Mouse (Mus musculus): ENCODE results near the gene Msn. TPM values are rescaled to one million over a fixed set of nuclear protein-coding genes. Genes with fewer than 3 reads are reported as not detected.
"Not testable (repeated sequence)": the region's sequence is repeated elsewhere in the genome, so short reads cannot be mapped to it uniquely, and the experiment has no call there.

Gene Msn
- polyA plus RNA-seq, 1 experiment: 43.5 TPM

GRCm38 (mm10) chrX:96148217-96148616 lies 52.4 kb downstream of the Msn start:
- TF ChIP-seq POLR2A (IDR thresholded peaks at IDR 0.05; ENCODE audit: borderline replicate concordance, extremely low read depth, insufficient read depth, insufficient read length, poor library complexity, severe bottlenecking) (no peak), CTCF (IDR thresholded peaks at IDR 0.05; ENCODE audit: borderline replicate concordance, extremely low read depth, insufficient read depth, insufficient read length) (no peak)
- no peak for DNase-seq (ENCODE audit: low read depth)

- TF ChIP-seq CTCF (IDR thresholded peaks at IDR 0.05; ENCODE audit: borderline replicate concordance, extremely low read depth, insufficient read depth, insufficient read length) (no peak), POLR2A (IDR thresholded peaks at IDR 0.05; ENCODE audit: borderline replicate concordance, extremely low read depth, insufficient read depth, insufficient read length, poor library complexity, severe bottlenecking) (no peak)
- peak; percentile 10 for DNase-seq (ENCODE audit: low read depth)
Measured at GRCm38 (mm10) chrX:96153362-96153761, 57.5 kb downstream of the Msn start.

DNA sequence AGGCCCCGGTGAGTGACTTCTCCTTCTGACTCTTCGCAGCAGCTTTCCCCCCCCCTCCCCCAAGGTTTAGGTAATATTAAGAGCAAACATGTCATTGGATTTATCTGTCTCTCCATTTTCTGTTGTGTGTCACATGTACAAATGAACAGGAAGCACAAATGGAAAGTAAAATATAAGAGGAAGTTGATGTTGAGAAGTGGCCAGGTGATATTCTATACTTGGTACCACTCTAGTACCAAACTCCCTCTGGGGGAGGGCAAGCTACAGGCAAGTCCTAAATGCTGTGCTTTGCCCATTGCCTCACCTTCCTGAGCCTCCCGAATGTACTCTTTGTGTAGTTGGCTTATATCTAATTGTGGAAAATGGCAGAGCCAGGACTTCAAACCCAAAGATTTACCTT lies 62.1 kb downstream of the Msn start:
- TF ChIP-seq CTCF (IDR thresholded peaks at IDR 0.05; ENCODE audit: borderline replicate concordance, extremely low read depth, insufficient read depth, insufficient read length) (no peak), POLR2A (IDR thresholded peaks at IDR 0.05; ENCODE audit: borderline replicate concordance, extremely low read depth, insufficient read depth, insufficient read length, poor library complexity, severe bottlenecking) (no peak)
- no peak for DNase-seq (ENCODE audit: low read depth)

DNA sequence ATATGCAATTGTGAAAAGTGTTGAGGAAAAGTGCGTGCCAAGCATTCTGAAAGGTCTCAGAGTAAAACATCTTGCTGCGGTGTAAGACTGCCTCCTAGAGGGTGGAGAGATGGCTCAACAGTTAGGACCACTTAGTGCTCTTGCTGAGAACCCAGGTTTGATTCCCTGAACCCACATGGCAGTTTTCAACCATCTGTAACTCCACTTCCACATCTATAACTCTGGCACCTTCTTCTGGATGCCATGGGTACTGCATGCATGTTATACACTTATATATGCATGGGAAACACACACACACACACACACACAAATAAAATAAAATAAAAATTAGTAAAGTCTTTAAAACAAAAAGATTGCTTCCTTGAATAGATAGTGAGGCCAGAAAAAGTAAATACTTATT lies 66.7 kb downstream of the Msn start:
- TF ChIP-seq POLR2A (IDR thresholded peaks at IDR 0.05; ENCODE audit: borderline replicate concordance, extremely low read depth, insufficient read depth, insufficient read length, poor library complexity, severe bottlenecking) (no peak), CTCF (IDR thresholded peaks at IDR 0.05; ENCODE audit: borderline replicate concordance, extremely low read depth, insufficient read depth, insufficient read length) (no peak)
- peak; percentile 25 for DNase-seq (ENCODE audit: low read depth)

- TF ChIP-seq CTCF (IDR thresholded peaks at IDR 0.05; ENCODE audit: borderline replicate concordance, extremely low read depth, insufficient read depth, insufficient read length): no peak
- TF ChIP-seq POLR2A (IDR thresholded peaks at IDR 0.05; ENCODE audit: borderline replicate concordance, extremely low read depth, insufficient read depth, insufficient read length, poor library complexity, severe bottlenecking): no peak
- peak; percentile 75 for DNase-seq (ENCODE audit: low read depth)
Measured at GRCm38 (mm10) chrX:96171645-96172388, 76.0 kb downstream of the Msn start.

GRCm38 (mm10) chrX:96178437-96178836 lies 82.6 kb downstream of the Msn start:
- DNase-seq (ENCODE audit: low read depth): peak; percentile 73
- peak; percentile 66; the same call in 1 of the 2 replicates for TF ChIP-seq CTCF (IDR thresholded peaks at IDR 0.05; ENCODE audit: borderline replicate concordance, extremely low read depth, insufficient read depth, insufficient read length)
- TF ChIP-seq POLR2A (IDR thresholded peaks at IDR 0.05; ENCODE audit: borderline replicate concordance, extremely low read depth, insufficient read depth, insufficient read length, poor library complexity, severe bottlenecking): no peak

DNA sequence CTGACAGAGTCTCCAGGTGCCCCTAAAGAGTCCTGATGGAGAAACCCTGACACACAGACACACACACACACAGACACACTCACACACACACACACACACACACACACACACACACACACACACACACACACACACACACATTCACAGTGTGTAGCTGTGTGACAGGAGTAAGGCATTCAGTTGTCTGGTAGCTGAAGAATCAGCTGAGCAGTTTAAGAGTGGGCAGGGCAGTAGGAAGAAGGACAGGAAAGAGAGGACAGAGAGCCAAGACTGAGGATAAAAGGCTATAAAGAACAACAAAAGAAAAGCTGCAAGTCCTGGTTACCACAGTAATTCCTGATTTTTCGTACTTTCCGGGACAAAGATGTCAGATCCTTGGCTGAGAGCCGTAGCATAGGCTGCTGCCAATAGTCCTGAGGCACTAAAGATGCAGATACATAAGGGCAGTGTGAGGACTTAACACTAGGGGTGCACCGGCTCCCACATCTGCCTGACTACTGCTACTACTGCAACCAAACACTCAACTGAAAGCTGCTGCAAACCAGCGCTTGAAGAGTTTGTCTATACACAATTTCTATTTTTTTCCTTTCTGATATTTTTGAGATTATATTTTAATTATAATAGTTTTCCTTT lies 88.4 kb downstream of the Msn start:
- DNase-seq (ENCODE audit: low read depth): peak; percentile 43
- TF ChIP-seq CTCF (IDR thresholded peaks at IDR 0.05; ENCODE audit: borderline replicate concordance, extremely low read depth, insufficient read depth, insufficient read length) (no peak), POLR2A (IDR thresholded peaks at IDR 0.05; ENCODE audit: borderline replicate concordance, extremely low read depth, insufficient read depth, insufficient read length, poor library complexity, severe bottlenecking) (no peak)

DNA sequence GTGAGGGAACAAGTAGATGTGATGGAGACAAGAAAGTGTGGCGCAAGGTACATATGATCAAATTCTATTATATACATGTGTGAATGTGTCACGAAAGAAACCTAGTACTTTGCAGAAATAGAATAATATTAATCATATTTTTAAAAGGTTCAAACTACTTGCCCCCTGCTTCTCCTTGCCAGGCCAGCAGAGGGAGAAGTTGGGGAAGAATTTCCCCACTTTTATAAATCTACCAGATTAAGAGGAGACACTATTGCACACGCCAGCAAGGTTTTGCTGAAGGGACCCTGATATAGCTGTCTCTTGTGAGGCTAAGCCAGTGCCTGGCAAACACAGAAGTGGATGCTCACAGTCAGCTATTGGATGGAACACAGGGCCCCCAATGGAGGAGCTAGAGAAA lies 109.3 kb downstream of the Msn start:
- DNase-seq (ENCODE audit: low read depth): not testable (repeated sequence)

GRCm38 (mm10) chrX:96206872-96207271 lies 111.0 kb downstream of the Msn start:
- no peak for TF ChIP-seq POLR2A (IDR thresholded peaks at IDR 0.05; ENCODE audit: borderline replicate concordance, extremely low read depth, insufficient read depth, insufficient read length, poor library complexity, severe bottlenecking)
- TF ChIP-seq CTCF (IDR thresholded peaks at IDR 0.05; ENCODE audit: borderline replicate concordance, extremely low read depth, insufficient read depth, insufficient read length): no peak
- no peak for DNase-seq (ENCODE audit: low read depth)

- no peak for DNase-seq (ENCODE audit: low read depth)
- no peak for TF ChIP-seq POLR2A (IDR thresholded peaks at IDR 0.05; ENCODE audit: borderline replicate concordance, extremely low read depth, insufficient read depth, insufficient read length, poor library complexity, severe bottlenecking)
Measured at GRCm38 (mm10) chrX:96218088-96218487, 122.2 kb downstream of the Msn start.

Other genes with a start within 250 kb of the Msn start
- gene Las1l, start 139.1 kb upstream of the Msn start, polyA plus RNA-seq (2012; rRNA removed): 55.4 and 84.0 TPM in 2 replicates
- gene Vsig4, start 197.4 kb downstream of the Msn start, polyA plus RNA-seq (2012; rRNA removed): not detected in 2 replicates